Mouse (Mus musculus): ENCODE results near the gene C1qtnf1.

DNA sequence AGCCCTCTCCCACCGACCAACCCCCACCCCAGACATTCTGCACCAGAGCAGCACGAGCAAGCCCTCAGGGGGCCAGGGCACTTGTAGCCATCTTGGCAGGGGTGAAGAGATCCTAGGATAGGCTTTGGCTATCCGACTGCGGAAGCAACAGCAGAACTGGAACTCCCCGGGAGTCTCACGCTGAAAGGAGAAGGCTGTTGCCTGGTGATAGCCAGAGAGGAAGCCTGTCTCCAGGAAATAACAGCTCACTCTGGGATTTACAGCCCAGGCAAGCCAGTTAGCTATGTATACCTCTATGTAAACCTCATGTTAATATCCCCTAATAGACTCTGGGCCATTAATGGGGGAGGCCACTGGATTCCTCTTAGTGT is 27.5 kb upstream of the C1qtnf1 start:
- TF ChIP-seq EP300 (IDR thresholded peaks at IDR 0.05; ENCODE audit: low read depth) (no peak), CTCF (IDR thresholded peaks at IDR 0.05; ENCODE audit: low read depth) (no peak)
